Mouse (Mus musculus) effector memory CD4-positive, alpha-beta T cell, adult 7 months (primary cell): Measurements from ENCODE around the gene Ak1. TPM values are rescaled to one million over a fixed set of nuclear protein-coding genes. Genes with fewer than 3 reads are reported as not detected.

Experiments
- polyA plus RNA-seq: library from polyadenylated mRNA; unstranded; fragments of 100-300 nt; shearing (Covaris generic); gene quantifications from one replicate; pipeline ENCODE4 v1.2.1, GENCODE M21; 2017

Ak1 gene
- 0.24 TPM for polyA plus RNA-seq

GRCm38 (mm10) chr2:32621517-32621859, at the start of gene Ak1:
Gene Ak1, plus strand, starts transcription at chr2:32621758.

GRCm38 (mm10) chr2:32574497-32574896, 47.1 kb upstream of the Ak1 start, which contains the start of gene Pip5kl1:
Gene Pip5kl1, plus strand, starts transcription at chr2:32574797.

GRCm38 (mm10) chr2:32575586-32576160, 45.9 kb upstream of the Ak1 start, which contains the start of gene 9430097D07Rik:
Gene 9430097D07Rik, minus strand, starts transcription at chr2:32575684.

GRCm38 (mm10) chr2:32586871-32587351, 34.6 kb upstream of the Ak1 start, which contains the start of gene St6galnac4:
Gene St6galnac4, plus strand, starts transcription at chr2:32587095.

GRCm38 (mm10) chr2:32599409-32599808, 22.1 kb upstream of the Ak1 start, which contains the start of gene St6galnac6:
Gene St6galnac6, plus strand, starts transcription at chr2:32599709.

GRCm38 (mm10) chr2:32646379-32647056, 25.0 kb downstream of the Ak1 start, which contains the start of gene Eng:
Gene Eng, plus strand, starts transcription at chr2:32646595.

Other genes with a start within 250 kb of the Ak1 start
- 41.0 TPM for gene 1110008P14Rik, start 239.8 kb upstream of the Ak1 start, polyA plus RNA-seq
- gene Lcn2, start 233.5 kb upstream of the Ak1 start, polyA plus RNA-seq = not detected
- gene Ptges2, start 225.9 kb upstream of the Ak1 start, polyA plus RNA-seq = 10.3 TPM
- gene Naif1, start 171.3 kb upstream of the Ak1 start, polyA plus RNA-seq = 7.2 TPM
- gene Slc25a25, start 170.3 kb upstream of the Ak1 start, polyA plus RNA-seq = 34.0 TPM
- 136 TPM for gene Fam102a, start 86.4 kb upstream of the Ak1 start, polyA plus RNA-seq
- gene Dpm2, start 50.9 kb upstream of the Ak1 start, polyA plus RNA-seq = 76.0 TPM
- gene Pip5kl1, start 47.0 kb upstream of the Ak1 start, polyA plus RNA-seq = not detected
- not detected for gene 9430097D07Rik, start 46.1 kb upstream of the Ak1 start, polyA plus RNA-seq
- 26.7 TPM for gene St6galnac4, start 34.7 kb upstream of the Ak1 start, polyA plus RNA-seq
- gene St6galnac6, start 22.0 kb upstream of the Ak1 start, polyA plus RNA-seq = 3.2 TPM
- gene Eng, start 24.8 kb downstream of the Ak1 start, polyA plus RNA-seq = 0.27 TPM
- gene Fpgs, start 82.4 kb downstream of the Ak1 start, polyA plus RNA-seq = 15.5 TPM
- gene Cdk9, start 91.3 kb downstream of the Ak1 start, polyA plus RNA-seq = 136 TPM
- gene Sh2d3c, start 99.3 kb downstream of the Ak1 start, polyA plus RNA-seq = 69.8 TPM
- gene 6330409D20Rik, start 119.3 kb downstream of the Ak1 start, polyA plus RNA-seq = not detected
- 43.6 TPM for gene Tor2a, start 135.5 kb downstream of the Ak1 start, polyA plus RNA-seq
- 1.5 TPM for gene Ttc16, start 153.9 kb downstream of the Ak1 start, polyA plus RNA-seq
- 8.0 TPM for gene Ptrh1, start 154.0 kb downstream of the Ak1 start, polyA plus RNA-seq
- not detected for gene Cfap157, start 162.7 kb downstream of the Ak1 start, polyA plus RNA-seq
- 9.4 TPM for gene Stxbp1, start 225.5 kb downstream of the Ak1 start, polyA plus RNA-seq